Mouse (Mus musculus) heart, postnatal 25 days (tissue): ENCODE measurements around the gene Rfwd3. TPM values are rescaled to one million over a fixed set of nuclear protein-coding genes. Genes with fewer than 3 reads are reported as not detected.

ENCODE experiments used
- DNase-seq: peaks from one replicate; pipeline ENCODE4 v3.0.0; 2022; ENCODE audit warnings: low spot score
- intact Hi-C: fragments of 180-260 bp; cut with DNase I; formaldehyde crosslinking; loops from one replicate; pipeline ENCODE4 v1.15.1; 2025
- total RNA-seq, 2 experiments: library from RNA; stranded (reverse); gene quantifications; 2 replicates each; pipeline ENCODE4 v1.2.3; 2021

Gene Rfwd3
- total RNA-seq, 2 experiments from 2014 or later, result 16.7 to 17.9 TPM

GRCm38 (mm10) chr8:111233730-111234129 lies 66.3 kb downstream of the Rfwd3 start:
- intact Hi-C loops, result no loop called here
- no peak for DNase-seq

DNA sequence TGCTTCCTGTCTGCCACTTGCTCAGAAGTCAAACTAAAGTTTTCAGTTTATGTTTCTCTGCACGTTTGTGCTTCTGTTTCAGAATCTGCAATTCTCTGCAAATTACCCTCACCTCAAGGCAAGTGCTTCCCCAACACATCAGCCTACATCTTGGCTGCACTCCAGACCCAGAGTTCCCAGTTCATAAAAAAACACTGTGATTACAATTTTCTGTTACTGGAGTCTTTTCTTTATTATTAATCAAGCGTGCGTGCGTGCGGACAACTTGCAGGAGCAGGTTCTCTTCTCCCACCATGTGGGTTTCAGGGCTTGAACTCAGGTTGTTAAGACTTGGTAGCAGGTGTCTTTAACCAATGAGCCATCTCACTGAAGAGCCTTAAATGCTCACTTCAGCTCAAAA lies 75.9 kb downstream of the Rfwd3 start:
- intact Hi-C loops, result no loop called here
- no peak for DNase-seq

Other genes starting within 250 kb of the Rfwd3 start
- gene Exosc6, start 243.9 kb downstream of the Rfwd3 start, total RNA-seq, result not detected
- under 1 TPM; 0.75 to 0.94 TPM for gene Clec18a, start 207.8 kb downstream of the Rfwd3 start, total RNA-seq
- 10 to 100 TPM; 92.4 to 93.0 TPM for gene Pdpr, start 205.6 kb downstream of the Rfwd3 start, total RNA-seq
- 100 to 1,000 TPM in 1 of 2 experiments, 10 to 100 TPM in 1; 96.0 to 105 TPM for gene Glg1, start 41.0 kb downstream of the Rfwd3 start, total RNA-seq
- gene Mlkl, start 38.0 kb upstream of the Rfwd3 start, total RNA-seq, result 1 to 10 TPM; 2.8 TPM
- gene Fa2h, start 93.6 kb upstream of the Rfwd3 start, total RNA-seq, result under 1 TPM in 1 of 2 experiments, not detected in 1; 0.22 TPM
- 1 to 10 TPM; 6.3 to 7.4 TPM for gene Wdr59, start 221.9 kb upstream of the Rfwd3 start, total RNA-seq
- gene Znrf1, start 235.9 kb upstream of the Rfwd3 start, total RNA-seq, result 10 to 100 TPM; 57.0 to 59.8 TPM